In genomic region chr8:86159074-86159783, GRCm38 (mm10) we compare ENCODE assay signal across 14 mouse cellular contexts.
A peak's percentile ranks its signal among the peaks of the same experiment; 100 is the strongest.
DNase-seq lines count a peak whose midpoint lies in the region; ATAC-seq and TF ChIP-seq lines count a peak whose summit lies in the region.
"Had no signal": no experiment of that assay in that cellular context is flagged by ENCODE, and none has a peak within 500 bp of the region (broad histone marks: within the 10 kb centered on the region; RNA-seq: fewer than 3 reads in every experiment).

No protein-coding gene starts in this region.

- H3K36me3 ChIP-seq in midbrain, postnatal 0 days (ENCODE audit: insufficient read depth, low read length): no peaks in the 10 kb centered on the region
- H3K36me3 ChIP-seq: embryonic facial prominence, embryonic 12.5 days; heart, embryonic 15.5 days; limb, embryonic 12.5 days had no signal

- no peak for TF ChIP-seq POLR2A in brain, embryonic 14.5 days (IDR thresholded peaks at IDR 0.05; ENCODE audit: borderline replicate concordance, extremely low read depth, insufficient read depth, insufficient read length, poor library complexity, severe bottlenecking)

- DNase-seq in cerebellum, postnatal 10 days: peak; percentile 9 to 17
- DNase-seq in brain, embryonic 14.5 days (ENCODE audit: low read depth): peak; percentile 88
- DNase-seq in layer of hippocampus, adult 9-10 months (ENCODE audit: low spot score): peak; percentile 42
- DNase-seq in midbrain, postnatal 0 days (ENCODE audit: low spot score): peak; percentile 62
- DNase-seq in heart, postnatal 4 days: no peak
- DNase-seq in adrenal gland, postnatal 25 days: no peak
- DNase-seq in kidney, postnatal 25 days: no peak
- DNase-seq: cerebellum, adult 11 months; kidney, adult 11 months had no signal

- H3K27ac ChIP-seq in midbrain, postnatal 0 days (ENCODE audit: low read depth, low read length): peak overlapping the region; percentile 57; the same call in 1 of the 2 replicates
- H3K27ac ChIP-seq: embryonic facial prominence, embryonic 12.5 days; heart, embryonic 15.5 days; limb, embryonic 12.5 days; stomach, postnatal 0 days had no signal

- no peak overlapping the region for H3K9ac ChIP-seq in midbrain, postnatal 0 days (replicated peaks; ENCODE audit: low read length, poor library complexity, severe bottlenecking)
- H3K9ac ChIP-seq: embryonic facial prominence, embryonic 12.5 days; heart, embryonic 15.5 days; limb, embryonic 12.5 days had no signal

- WGBS in midbrain, postnatal 0 days: 70% methylated on average over 6 of the region's 6 CpGs

- 0 out of 2 replicates have a peak, but pooled peaks cover 2% of the 10 kb centered on the region for H3K9me3 ChIP-seq in midbrain, postnatal 0 days (ENCODE audit: low read length)
- H3K9me3 ChIP-seq: heart, embryonic 15.5 days; limb, embryonic 12.5 days had no signal

- no peaks in the 10 kb centered on the region for H3K27me3 ChIP-seq in midbrain, postnatal 0 days (ENCODE audit: insufficient read depth, low read length)
- H3K27me3 ChIP-seq: embryonic facial prominence, embryonic 12.5 days; heart, embryonic 15.5 days; limb, embryonic 12.5 days had no signal

- no peak overlapping the region for H3K4me3 ChIP-seq in midbrain, postnatal 0 days (ENCODE audit: low read depth, low read length)
- H3K4me3 ChIP-seq: embryonic facial prominence, embryonic 12.5 days; heart, embryonic 15.5 days; limb, embryonic 12.5 days had no signal

- ATAC-seq in cerebellum, adult (ENCODE audit: insufficient number of reproducible peaks, low FRiP score, low TSS enrichment): no peak
- ATAC-seq in midbrain, postnatal 0 days (ENCODE audit: low FRiP score): no peak

- H3K4me2 ChIP-seq in midbrain, postnatal 0 days (ENCODE audit: low read depth, low read length, poor library complexity, severe bottlenecking): no peak overlapping the region
- H3K4me2 ChIP-seq: embryonic facial prominence, embryonic 12.5 days; heart, embryonic 15.5 days; limb, embryonic 12.5 days had no signal

- TF ChIP-seq CTCF in brain, embryonic 14.5 days (IDR thresholded peaks at IDR 0.05; ENCODE audit: borderline replicate concordance, extremely low read depth, insufficient read depth, insufficient read length): no peak
- TF ChIP-seq CTCF in midbrain, postnatal 0 days (IDR thresholded peaks at IDR 0.05): no peak

- no peaks in the 10 kb centered on the region for H3K4me1 ChIP-seq in midbrain, postnatal 0 days (ENCODE audit: insufficient read depth, low read length)
- H3K4me1 ChIP-seq: embryonic facial prominence, embryonic 12.5 days; heart, embryonic 15.5 days; limb, embryonic 12.5 days had no signal

Comparison
In these comparisons a context has a peak if more than half of its experiments do, and no peak if none do; other contexts are left out.
1. DNase-seq: peak in cerebellum, postnatal 10 days (2 of 2), brain, embryonic 14.5 days (single experiment), layer of hippocampus, adult 9-10 months (single experiment) and midbrain, postnatal 0 days (single experiment); none in heart, postnatal 4 days (single experiment), adrenal gland, postnatal 25 days (single experiment) and kidney, postnatal 25 days (0 of 2).